Mouse (Mus musculus) heart, postnatal 25 days (tissue): ENCODE data around the gene Cd163. TPM values are rescaled to one million over a fixed set of nuclear protein-coding genes. Genes with fewer than 3 reads are reported as not detected.
A peak's percentile ranks its signal among the peaks of the same experiment; 100 is the strongest.

Experiments
- DNase-seq: peaks from one replicate; pipeline ENCODE4 v3.0.0; 2022; ENCODE audit warnings: low spot score
- intact Hi-C: fragments of 180-260 bp; cut with DNase I; formaldehyde crosslinking; loops from one replicate; pipeline ENCODE4 v1.15.1; 2025
- total RNA-seq, 2 experiments: library from RNA; stranded (reverse); gene quantifications; 2 replicates each; pipeline ENCODE4 v1.2.3; 2021

Gene Cd163
- total RNA-seq, 2 experiments from 2014 or later: 16.4 to 20.0 TPM

GRCm38 (mm10) chr6:124353246-124353645 is 48.8 kb downstream of the Cd163 start:
- intact Hi-C loops: no loop called here

DNA sequence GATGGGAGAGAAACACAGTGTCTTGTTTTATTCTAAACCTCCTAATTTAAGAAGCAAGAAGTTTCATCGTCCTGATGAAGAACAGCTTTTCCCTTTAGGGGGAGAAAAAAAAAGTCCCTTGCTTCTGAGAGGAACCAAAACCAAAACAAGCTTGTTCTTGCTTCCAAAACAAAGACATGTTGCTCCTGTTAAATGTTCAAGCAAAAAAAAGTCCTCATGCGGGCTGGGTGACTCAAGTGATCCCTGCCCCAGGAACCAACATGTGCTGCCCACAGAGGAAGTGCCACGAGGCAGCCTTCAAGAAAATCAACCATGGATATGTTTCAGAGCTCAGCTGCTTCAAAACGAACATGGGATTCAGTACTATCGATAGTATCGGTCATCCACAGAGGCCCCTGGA is 54.5 kb downstream of the Cd163 start:
- DNase-seq: no peak
- intact Hi-C loops: no loop called here

More at GRCm38 (mm10) chr6:124353246-124353645, 48.8 kb downstream of the Cd163 start:
- no peak for DNase-seq

DNA sequence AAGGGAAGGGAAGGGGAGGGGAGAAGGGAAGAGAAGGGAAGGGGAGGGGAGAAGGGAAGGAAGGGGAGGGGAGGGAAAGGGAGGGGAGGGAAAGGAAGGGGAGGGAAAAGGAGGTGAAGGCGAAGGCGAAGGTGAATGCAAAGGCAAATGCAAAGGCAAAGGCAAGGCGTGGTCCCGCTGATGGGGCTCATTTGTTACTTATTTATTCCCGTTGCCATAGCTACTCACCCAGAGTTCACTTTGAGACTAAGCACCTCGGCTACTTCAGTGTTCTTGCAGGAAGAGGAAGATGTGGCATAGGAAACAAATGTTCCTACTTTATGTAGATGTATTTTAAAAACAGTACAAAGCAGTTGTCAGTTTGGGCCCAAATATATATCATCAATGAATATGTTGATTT is 56.1 kb downstream of the Cd163 start:
- intact Hi-C loops: no loop called here
- DNase-seq: no peak

DNA sequence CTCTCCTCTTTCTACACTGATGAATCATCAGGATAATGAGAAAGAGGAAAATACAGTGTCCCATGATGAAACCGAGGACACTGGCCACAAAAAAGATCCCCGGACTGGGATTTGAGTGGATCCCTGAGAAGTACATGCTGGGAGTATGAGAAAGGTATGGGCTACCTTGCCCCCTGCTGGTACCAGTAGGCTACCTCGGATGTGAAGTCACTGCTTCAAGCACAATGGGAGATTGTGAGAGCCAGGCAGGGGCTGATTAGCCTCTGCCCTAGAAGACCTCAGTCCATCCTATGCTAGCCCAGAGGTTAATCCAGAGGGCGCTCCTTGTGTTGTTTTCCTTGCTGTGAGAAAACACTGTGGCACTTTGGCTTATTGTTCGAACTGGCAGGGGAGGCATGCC is 59.9 kb downstream of the Cd163 start:
- intact Hi-C loops: no loop called here
- DNase-seq: no peak

- intact Hi-C loops: no loop called here
Measured at GRCm38 (mm10) chr6:124373584-124374206, 69.2 kb downstream of the Cd163 start.

DNA sequence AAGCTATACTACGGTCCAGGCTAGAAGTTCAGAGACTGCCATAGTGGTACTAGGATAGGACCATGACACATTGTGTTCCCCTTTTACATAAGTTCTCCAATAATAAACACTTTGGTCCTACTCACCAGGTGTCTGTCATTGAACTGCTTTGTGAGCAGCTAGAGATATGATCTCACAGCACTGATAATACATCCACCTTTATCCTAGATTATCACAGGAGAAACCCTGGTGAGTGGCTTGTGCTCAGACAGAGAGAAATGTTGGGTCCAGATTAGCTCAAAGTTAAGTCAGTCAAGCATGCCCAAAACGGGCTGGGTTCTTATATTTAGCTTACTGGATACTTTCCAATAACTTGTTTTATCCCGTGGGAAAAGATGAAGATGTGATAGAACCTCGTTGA is 70.2 kb downstream of the Cd163 start:
- no peak for DNase-seq
- intact Hi-C loops: loop anchor here (1.0 to 5.0 kb wide), 2 partner anchors 112 to 442 kb away; no protein-coding TSS in a partner anchor

More at GRCm38 (mm10) chr6:124373584-124374206, 69.2 kb downstream of the Cd163 start:
- no peak for DNase-seq

DNA sequence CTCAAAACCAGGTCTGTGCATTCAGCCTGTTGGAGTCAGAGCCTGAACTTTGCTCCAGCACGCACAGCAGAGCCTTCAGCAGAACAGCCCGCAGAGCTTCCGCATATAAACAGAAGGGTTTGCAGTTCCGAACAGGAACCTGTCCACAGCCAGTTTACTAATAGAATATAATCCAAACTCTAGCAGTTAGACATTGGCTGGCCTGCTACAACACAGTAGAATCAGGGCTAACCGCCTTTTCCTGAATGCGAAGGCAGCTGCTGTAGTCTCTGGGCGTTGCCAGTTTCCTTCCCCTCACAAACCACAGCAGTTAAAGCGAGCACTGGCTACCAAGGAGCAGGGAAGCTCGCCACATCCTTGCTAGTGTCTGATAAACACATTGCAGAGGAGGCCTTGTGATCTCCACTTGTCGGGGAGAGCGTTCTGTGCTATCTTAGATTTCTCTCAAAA is 71.0 kb downstream of the Cd163 start:
- peak; percentile 42 for DNase-seq
- intact Hi-C loops: loop anchor here (1.0 to 5.0 kb wide), 2 partner anchors 113 to 443 kb away; no protein-coding TSS in a partner anchor

GRCm38 (mm10) chr6:124376311-124376710 is 71.9 kb downstream of the Cd163 start:
- intact Hi-C loops: loop anchor here (5.0 kb wide), 1 partner anchor 444 kb away; no protein-coding TSS in a partner anchor
- DNase-seq: no peak

DNA sequence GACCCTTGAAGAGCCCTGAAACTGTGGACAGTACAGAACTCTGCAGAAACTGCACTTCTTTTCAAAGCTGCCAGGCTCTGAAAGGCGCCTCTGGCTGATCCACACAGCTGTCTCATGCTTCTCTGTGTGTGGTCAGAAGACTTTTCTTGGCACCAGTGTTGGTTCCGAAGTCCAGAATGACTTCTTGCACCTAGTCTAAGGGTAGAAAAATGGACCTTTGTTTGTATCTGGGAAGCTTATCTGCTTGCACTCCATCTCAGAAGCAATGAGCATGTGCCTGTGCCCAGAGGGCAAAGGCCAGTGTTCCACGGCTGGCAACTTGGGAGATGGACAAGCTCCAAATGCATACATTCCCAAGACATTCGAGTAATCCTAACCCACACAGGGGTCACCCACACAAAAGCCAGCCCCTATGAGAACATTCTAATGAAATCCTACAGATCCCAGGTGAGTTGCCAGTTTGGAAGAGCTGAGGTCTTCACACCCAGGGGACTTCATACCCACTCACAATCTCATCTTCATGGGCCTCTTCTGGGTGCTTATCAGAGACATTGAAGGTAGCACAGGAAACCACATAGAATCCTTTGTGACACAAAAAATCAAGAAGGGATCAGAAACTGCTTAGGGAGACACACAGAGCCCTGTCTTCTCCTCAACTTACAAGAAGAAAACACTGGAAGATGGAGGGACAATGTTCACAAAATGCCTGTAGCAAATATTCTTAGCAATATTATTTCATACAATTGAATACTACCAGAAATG is 73.2 kb downstream of the Cd163 start:
- DNase-seq: no peak
- intact Hi-C loops: loop anchor here (5.0 kb wide), 1 partner anchor 445 kb away; no protein-coding TSS in a partner anchor

GRCm38 (mm10) chr6:124379331-124379730 is 74.9 kb downstream of the Cd163 start:
- DNase-seq: no peak
- intact Hi-C loops: loop anchor here (1.0 to 5.0 kb wide), 2 partner anchors 117 to 447 kb away; no protein-coding TSS in a partner anchor

Other genes with a start within 250 kb of the Cd163 start
- not detected for gene Vmn2r27, start 72.8 kb upstream of the Cd163 start, total RNA-seq
- 10 to 100 TPM; 26.2 to 26.9 TPM for gene Pex5, start 110.4 kb downstream of the Cd163 start, total RNA-seq
- gene Clstn3, start 160.1 kb downstream of the Cd163 start, total RNA-seq: 1 to 10 TPM in 1 of 2 experiments, under 1 TPM in 1; 0.49 to 1.5 TPM
- 1 to 10 TPM; 1.1 to 1.3 TPM for gene C1rl, start 188.5 kb downstream of the Cd163 start, total RNA-seq
- 10 to 100 TPM; 10.7 to 11.6 TPM for gene C1ra, start 207.7 kb downstream of the Cd163 start, total RNA-seq
- 10 to 100 TPM; 20.2 to 22.7 TPM for gene C1s1, start 237.7 kb downstream of the Cd163 start, total RNA-seq